Mouse (Mus musculus) erythroblast, adult 5-6 weeks (primary cell): ENCODE results near the gene Cep170. TPM values are rescaled to one million over a fixed set of nuclear protein-coding genes. Genes with fewer than 3 reads are reported as not detected.

Experiments
- total RNA-seq, 2 experiments: library from RNA; stranded (forward) in 1 of 2; stranded (reverse) in 1 of 2; fragments of 150-400 nt in 1 of 2; fragments of 200-764, 138-1000 nt in 1 of 2; gene quantifications; 2 replicates each; pipeline versions ENCODE4 v1.2.3 to v1.2.4; 2015 to 2017; ENCODE audit warnings: low replicate concordance in 2 of 2

Gene Cep170
- total RNA-seq, 2 experiments from 2014 or later, result 11.5 to 23.3 TPM

Other genes starting within 250 kb of the Cep170 start
- 3.1 and 5.0 TPM in 2 replicates for gene Sdccag8, start 593 bp upstream of the Cep170 start, total RNA-seq (2015; ENCODE audit: low replicate concordance)
- 6.8 and 9.8 TPM in 2 replicates for gene Sdccag8, start 593 bp upstream of the Cep170 start, total RNA-seq (2017; ENCODE audit: low replicate concordance)